Mouse (Mus musculus) stomach, embryonic 16.5 days (tissue): ENCODE data around the gene Znrf3. TPM values are rescaled to one million over a fixed set of nuclear protein-coding genes. Genes with fewer than 3 reads are reported as not detected.
"Not testable (repeated sequence)": the region's sequence is repeated elsewhere in the genome, so short reads cannot be mapped to it uniquely, and the experiment has no call there.

ENCODE experiments used
- ATAC-seq: fragments of 200-750 bp; cut with Nextera tagmentation; 2 replicates; pipeline ENCODE4 v1.8.0; 2017; ENCODE audit warnings: moderate number of reproducible peaks, moderate TSS enrichment; ENCODE audit not compliant: insufficient read depth, low FRiP score
- H3K27ac ChIP-seq: fragments of 300-500 bp; sonication (generic); 2 replicates; pipeline ENCODE4 v1.5.1; 2014; ENCODE audit warnings: low read length
- H3K27me3 ChIP-seq: fragments of 300-500 bp; sonication (generic); 2 replicates; pipeline ENCODE4 v1.6.1; 2014; ENCODE audit warnings: low read length, control low read depth, mixed read lengths; ENCODE audit not compliant: control insufficient read depth, insufficient read depth
- H3K36me3 ChIP-seq: fragments of 300-500 bp; sonication (generic); 2 replicates; pipeline ENCODE4 v1.6.1; 2014; ENCODE audit warnings: low read length; ENCODE audit not compliant: control insufficient read depth, insufficient read depth
- H3K4me1 ChIP-seq: fragments of 300-500 bp; sonication (generic); 2 replicates; pipeline ENCODE4 v1.6.1; 2014; ENCODE audit warnings: low read length, control low read depth, mixed read lengths; ENCODE audit not compliant: control insufficient read depth, insufficient read depth
- H3K4me2 ChIP-seq: fragments of 300-500 bp; sonication (generic); 2 replicates; pipeline ENCODE4 v1.6.1; 2014; ENCODE audit warnings: low read depth, low read length, mixed read lengths
- H3K4me3 ChIP-seq: fragments of 300-500 bp; sonication (generic); replicated peaks from 2 replicates; pipeline ENCODE4 v1.5.1; 2014; ENCODE audit warnings: mild to moderate bottlenecking, low read length
- H3K9ac ChIP-seq: fragments of 300-500 bp; sonication (generic); 2 replicates; pipeline ENCODE4 v1.6.1; 2014; ENCODE audit warnings: low read length
- H3K9me3 ChIP-seq: fragments of 300-500 bp; sonication (generic); replicated peaks from 2 replicates; pipeline ENCODE4 v1.6.1; 2016; ENCODE audit warnings: low read length, control low read depth; ENCODE audit not compliant: control insufficient read depth
- WGBS: fragments of 180-500 bp; shearing (Covaris S2); extraction: QIAGEN DNeasy Blood & Tissue Kit; methylation state at CpG from one replicate; pipeline ENCODE4 v1.1.7; 2014; 5-methylcytosine and 5-hydroxymethylcytosine counted together
- polyA plus RNA-seq: library from polyadenylated mRNA; unstranded; fragments of >200 nt; fragmentation: Nextera tagmentation; extraction: Ambion mirVana; gene quantifications from 2 replicates; pipeline ENCODE4 v1.2.1, GENCODE M21; 2015

The Znrf3 gene
- polyA plus RNA-seq, result 13.3 and 13.9 TPM in 2 replicates

GRCm38 (mm10) chr11:5444599-5445451, at the start of gene Znrf3:
Znrf3 (minus strand) TSS chr11:5444847.
- H3K9me3 ChIP-seq, result no peaks in the 10 kb centered on the region
- H3K36me3 ChIP-seq, result no peaks in the 10 kb centered on the region
- H3K9ac ChIP-seq, result peak within 1 kb of the TSS; percentile 94
- peak within 1 kb of the TSS; percentile 92 for H3K27ac ChIP-seq
- peak; percentile 94 for ATAC-seq
- peak within 1 kb of the TSS; percentile 82 for H3K4me3 ChIP-seq
- under 1% methylated on average over 90 of the region's 106 CpGs for WGBS
- peak within 1 kb of the TSS; percentile 94 for H3K4me2 ChIP-seq
- no peaks in the 10 kb centered on the region for H3K27me3 ChIP-seq
- peaks cover 19% of the 10 kb centered on the region for H3K4me1 ChIP-seq

DNA sequence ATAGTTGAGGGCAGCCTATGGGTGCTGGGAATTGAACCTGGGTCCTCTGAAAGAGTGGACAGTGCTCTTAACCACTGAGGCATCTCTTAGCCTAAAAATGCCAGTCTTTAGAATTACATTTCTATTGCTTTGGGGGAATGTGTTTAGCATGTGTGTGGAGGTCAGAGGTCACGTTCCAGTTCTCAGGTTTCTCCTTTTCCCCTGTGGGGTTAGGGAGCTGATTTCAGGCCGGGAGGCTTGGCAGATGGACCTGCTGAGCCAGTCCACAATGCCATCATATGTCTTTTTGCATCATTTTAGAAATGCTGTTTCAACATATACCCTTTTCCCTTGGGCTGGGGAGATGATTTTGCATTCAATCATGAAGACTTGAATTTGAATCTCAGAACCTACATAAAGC, 49.2 kb upstream of the Znrf3 start:
- Histone ChIP-seq H3K4me3 (no peak overlapping the region), H3K4me2 (no peak overlapping the region), H3K4me1 (no peaks in the 10 kb centered on the region), H3K36me3 (no peaks in the 10 kb centered on the region), H3K27me3 (no peaks in the 10 kb centered on the region), H3K9ac (no peak overlapping the region), H3K9me3 (no peaks in the 10 kb centered on the region), H3K27ac (no peak overlapping the region)
- 53% methylated on average over 2 of the region's 2 CpGs for WGBS
- ATAC-seq, result no peak

DNA sequence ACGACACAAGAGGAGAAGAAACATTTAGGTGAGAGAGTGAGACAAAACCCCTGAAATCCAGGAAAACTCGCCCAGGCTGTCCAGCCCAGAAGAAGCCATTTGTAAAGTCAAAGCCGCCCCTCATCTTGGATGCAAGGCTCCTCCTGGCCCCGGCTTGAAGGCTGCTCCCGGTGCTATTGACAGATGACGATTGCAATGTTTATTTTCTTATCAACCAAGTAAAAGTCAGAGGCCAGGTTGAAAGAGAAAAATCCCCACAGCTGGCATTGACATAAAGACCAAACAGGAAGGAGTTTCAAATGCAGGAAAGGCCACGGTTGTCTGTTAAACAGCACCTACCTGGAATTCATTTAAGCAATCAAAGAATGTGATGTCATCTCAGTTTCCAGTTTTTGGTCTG, 47.3 kb upstream of the Znrf3 start:
- ATAC-seq, result no peak
- no peaks in the 10 kb centered on the region for H3K27me3 ChIP-seq
- no peaks in the 10 kb centered on the region for H3K4me1 ChIP-seq
- no peaks in the 10 kb centered on the region for H3K9me3 ChIP-seq
- no peak overlapping the region for H3K9ac ChIP-seq
- H3K4me3 ChIP-seq, result no peak overlapping the region
- peak overlapping the region; percentile 30 for H3K27ac ChIP-seq
- H3K4me2 ChIP-seq, result no peak overlapping the region
- H3K36me3 ChIP-seq, result no peaks in the 10 kb centered on the region
- 26% methylated on average over 7 of the region's 7 CpGs for WGBS

DNA sequence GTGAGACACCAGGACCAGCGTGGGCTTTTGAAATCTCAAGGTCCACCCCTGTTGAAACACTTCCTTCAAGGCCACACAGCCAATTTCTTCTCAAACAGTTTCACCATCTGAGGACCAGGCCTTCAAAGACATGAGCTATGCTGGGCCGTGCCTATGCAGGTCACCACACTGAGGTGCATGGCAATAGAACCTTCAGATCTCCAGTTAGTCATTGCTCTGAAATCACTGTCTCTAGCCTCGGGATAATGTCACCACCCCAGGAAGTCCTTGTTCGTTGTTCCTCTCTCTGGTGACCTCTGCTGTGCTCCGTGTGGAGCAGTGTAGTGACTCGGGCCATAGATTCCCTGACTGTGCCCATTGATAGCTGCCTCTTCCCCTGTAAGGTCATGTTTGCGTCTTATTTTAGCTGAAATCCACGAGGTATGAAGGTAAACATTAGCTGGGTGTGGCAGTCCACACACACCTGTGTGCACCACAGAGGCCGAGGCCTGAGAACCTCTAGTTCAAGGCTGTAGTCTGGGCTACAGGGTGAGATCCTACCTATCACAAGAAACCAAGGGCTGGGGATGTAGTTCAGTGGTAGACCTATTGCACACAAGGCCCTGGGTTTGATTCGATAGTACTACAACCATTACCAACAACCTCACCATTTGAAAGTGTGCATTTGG, 46.5 kb upstream of the Znrf3 start:
- Histone ChIP-seq H3K9ac (no peak overlapping the region), H3K9me3 (no peaks in the 10 kb centered on the region), H3K27me3 (no peaks in the 10 kb centered on the region), H3K4me2 (no peak overlapping the region), H3K27ac (peak overlapping the region; percentile 14; the same call in 1 of the 2 replicates), H3K4me1 (no peaks in the 10 kb centered on the region), H3K36me3 (no peaks in the 10 kb centered on the region), H3K4me3 (no peak overlapping the region)
- ATAC-seq, result peak; percentile 48; the same call in 1 of the 2 replicates
- WGBS, result 59% methylated on average over 10 of the region's 10 CpGs

DNA sequence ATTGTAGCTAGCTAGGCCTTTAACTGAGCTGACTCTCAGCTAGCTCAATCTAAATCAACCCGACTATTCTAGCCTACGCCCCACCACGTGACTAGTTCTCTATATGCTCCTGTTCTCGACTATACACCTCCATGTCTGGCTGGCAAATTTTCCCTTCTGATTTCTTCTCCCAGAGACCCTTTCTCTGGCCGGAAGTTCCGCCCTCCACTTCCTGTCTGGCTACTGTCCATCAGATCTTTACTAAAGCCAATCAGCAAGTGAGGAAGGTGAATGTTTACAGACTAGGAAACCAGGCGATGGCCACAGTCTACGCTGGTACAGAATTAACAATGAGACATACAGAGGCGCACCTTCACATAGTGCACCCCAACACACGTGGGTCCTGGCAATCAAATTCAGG, 44.8 kb upstream of the Znrf3 start:
- not testable (repeated sequence) for H3K4me1 ChIP-seq, H3K36me3 ChIP-seq, H3K27me3 ChIP-seq, H3K9me3 ChIP-seq, H3K27ac ChIP-seq, H3K9ac ChIP-seq, H3K4me3 ChIP-seq, H3K4me2 ChIP-seq, ATAC-seq
- 84% methylated on average over 10 of the region's 10 CpGs for WGBS

- Histone ChIP-seq H3K9ac (peak overlapping the region; percentile 62), H3K4me1 (no peaks in the 10 kb centered on the region), H3K4me3 (peak overlapping the region; percentile 40), H3K9me3 (no peaks in the 10 kb centered on the region), H3K36me3 (no peaks in the 10 kb centered on the region), H3K27ac (peak overlapping the region; percentile 25; the same call in 1 of the 2 replicates), H3K4me2 (peak overlapping the region; percentile 65), H3K27me3 (no peaks in the 10 kb centered on the region)
- 13% methylated on average over 15 of the region's 15 CpGs for WGBS
- peak; percentile 78 for ATAC-seq
These were observed 40.8 kb upstream of the Znrf3 start for GRCm38 (mm10) chr11:5485193-5486011.

DNA sequence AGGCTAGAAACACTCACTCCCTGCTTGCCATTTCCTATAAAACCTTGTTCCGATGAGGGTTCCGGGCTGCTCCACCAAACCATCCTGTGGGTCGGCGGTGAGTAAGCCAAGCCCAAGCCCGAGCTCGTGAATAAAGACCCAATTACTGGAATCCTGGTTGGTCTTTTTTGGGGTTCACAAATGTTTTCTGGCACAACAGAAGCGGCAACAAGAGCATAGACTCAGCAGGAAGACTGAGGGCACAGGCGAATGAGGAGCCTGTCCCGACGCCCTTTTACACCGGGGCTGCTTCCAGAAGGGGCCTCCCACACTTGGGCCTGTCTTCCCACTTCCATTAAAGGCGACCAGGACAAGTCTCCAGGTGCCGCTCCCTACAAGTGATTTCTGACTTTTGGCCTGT, 37.9 kb upstream of the Znrf3 start:
- H3K9me3 ChIP-seq, result no peaks in the 10 kb centered on the region
- H3K9ac ChIP-seq, result no peak overlapping the region
- H3K27me3 ChIP-seq, result no peaks in the 10 kb centered on the region
- 84% methylated on average over 13 of the region's 13 CpGs for WGBS
- ATAC-seq, result no peak
- no peaks in the 10 kb centered on the region for H3K36me3 ChIP-seq
- no peak overlapping the region for H3K4me2 ChIP-seq
- no peaks in the 10 kb centered on the region for H3K4me1 ChIP-seq
- no peak overlapping the region for H3K27ac ChIP-seq
- H3K4me3 ChIP-seq, result no peak overlapping the region

- H3K27ac ChIP-seq, result no peak overlapping the region
- no peaks in the 10 kb centered on the region for H3K9me3 ChIP-seq
- no peak overlapping the region for H3K4me3 ChIP-seq
- 85% methylated on average over 3 of the region's 3 CpGs for WGBS
- H3K4me1 ChIP-seq, result no peaks in the 10 kb centered on the region
- no peak for ATAC-seq
- H3K36me3 ChIP-seq, result no peaks in the 10 kb centered on the region
- H3K4me2 ChIP-seq, result no peak overlapping the region
- H3K9ac ChIP-seq, result no peak overlapping the region
- H3K27me3 ChIP-seq, result no peaks in the 10 kb centered on the region
These were observed 34.2 kb upstream of the Znrf3 start for GRCm38 (mm10) chr11:5478831-5479230.
